Mouse (Mus musculus): ENCODE data around the gene Gng7.
A peak's percentile ranks its signal among the peaks of the same experiment; 100 is the strongest.

The Gng7 gene

DNA sequence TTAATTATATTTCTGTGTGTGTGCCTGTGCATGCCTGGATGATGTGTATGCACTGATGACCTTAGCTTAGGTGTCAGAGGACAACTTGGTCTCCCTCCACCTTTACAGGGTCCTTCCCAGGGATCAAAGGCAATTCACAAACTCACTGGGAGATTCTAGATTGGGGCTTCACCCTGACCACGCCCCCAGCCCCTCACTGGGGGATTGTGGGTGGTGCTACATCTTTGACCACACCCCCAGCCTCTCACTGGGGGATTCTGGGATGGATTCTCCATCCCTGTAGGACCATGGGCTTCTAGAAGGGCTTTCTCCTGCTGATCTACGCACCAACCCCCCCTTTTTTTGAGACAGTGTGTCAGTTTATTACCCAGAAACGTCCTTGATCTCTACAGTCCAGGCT, 89.3 kb downstream of the Gng7 start:
- no peak for DNase-seq (ENCODE audit: low spot score)

DNA sequence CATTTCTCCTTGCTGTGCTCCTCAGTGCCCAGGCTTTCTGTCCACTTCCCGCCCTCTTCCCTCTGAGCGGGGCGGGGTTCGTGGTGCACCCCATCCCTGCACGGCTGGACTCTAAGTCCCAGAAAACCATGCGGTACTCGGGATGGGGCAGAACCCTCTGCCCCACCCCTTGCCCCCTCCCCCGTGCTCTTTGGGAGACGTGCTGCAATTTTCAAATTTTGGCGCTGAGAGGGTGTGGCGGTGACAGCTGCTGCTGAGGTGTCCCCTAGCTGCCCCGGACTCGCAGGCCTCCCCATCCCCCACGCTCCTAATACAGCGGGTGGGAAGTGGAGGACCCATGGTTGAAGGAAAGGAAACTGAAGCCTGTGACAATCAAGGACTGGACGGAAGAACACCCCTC, 92.8 kb downstream of the Gng7 start:
- DNase-seq (ENCODE audit: low spot score), result no peak

DNA sequence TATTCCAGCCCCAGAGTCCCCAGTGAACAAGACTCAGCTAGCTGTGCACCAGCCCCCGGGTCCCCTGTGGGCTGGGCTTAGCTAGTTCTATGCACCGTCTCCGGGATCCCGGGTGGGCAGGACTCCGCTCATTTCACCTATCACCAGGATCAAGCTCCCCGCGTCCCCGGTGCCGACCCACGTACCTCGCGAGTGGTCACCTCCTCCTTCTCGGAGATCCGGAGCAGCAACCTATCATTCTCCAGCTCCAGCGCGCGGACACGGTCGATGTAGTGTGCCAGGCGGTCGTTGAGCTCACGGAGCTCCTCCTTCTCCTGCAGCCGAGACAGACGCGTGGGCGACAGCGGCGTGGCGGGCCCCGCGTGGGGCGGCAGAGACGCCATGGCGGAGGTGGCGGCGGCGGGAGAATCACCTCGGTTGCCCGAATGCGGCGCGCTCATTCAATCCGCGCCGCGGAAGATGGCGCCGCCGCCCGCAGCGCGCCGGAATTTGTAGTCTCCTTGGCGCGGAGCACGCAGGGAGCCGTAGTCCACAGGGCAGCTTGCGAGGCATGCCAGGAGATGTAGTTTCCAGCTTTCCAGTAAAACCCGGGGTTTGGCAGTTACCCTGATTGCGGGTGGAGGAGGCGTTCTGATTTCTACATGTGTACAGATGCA, 96.8 kb downstream of the Gng7 start, which contains the start of gene Lmnb2:
Gene Lmnb2 (minus strand): TSS at position 467 of the 656 bp plus-strand sequence.
- DNase-seq (ENCODE audit: low spot score), result peak; percentile 45

DNA sequence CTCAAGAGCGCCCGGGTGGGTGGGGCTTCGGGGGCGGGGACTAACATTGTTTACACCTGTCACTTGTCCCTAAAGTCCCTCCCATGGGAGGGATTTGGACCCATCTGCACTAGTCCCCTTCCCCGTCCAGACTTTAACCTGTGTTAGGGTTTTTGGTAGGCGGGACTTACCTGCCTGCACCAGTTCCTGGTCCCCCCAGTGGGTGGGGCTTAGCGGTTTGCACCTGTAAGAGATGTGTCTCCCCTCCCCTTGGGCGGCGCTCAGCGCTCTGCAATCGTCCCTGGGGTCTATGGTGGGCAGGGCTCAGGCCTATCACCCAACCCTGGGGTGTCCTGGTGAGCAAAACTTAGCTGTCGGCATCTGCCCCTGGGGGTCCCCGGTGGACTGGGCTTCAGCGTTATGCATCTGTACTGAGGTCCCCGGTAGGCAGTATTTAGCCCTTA, 97.4 kb downstream of the Gng7 start:
- no peak for DNase-seq (ENCODE audit: low spot score)

DNA sequence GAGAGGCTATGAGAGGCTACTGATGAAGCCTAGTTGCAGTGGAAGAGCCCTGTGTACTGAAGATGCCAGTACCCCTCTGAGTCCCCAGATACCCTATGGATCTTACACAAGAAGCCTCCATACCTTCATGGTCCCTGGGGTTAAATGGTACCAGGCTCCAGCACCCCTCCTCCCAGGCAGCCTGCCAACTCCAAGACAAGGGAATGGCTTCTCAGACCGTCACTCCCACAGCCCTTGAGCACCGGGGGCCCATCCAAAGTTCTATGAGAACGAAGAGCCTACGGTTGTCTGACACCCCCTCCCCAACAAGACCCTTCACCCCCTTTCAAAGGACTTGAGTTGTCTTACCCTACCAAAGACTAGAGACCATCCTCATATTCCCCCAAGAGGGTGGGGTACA, 99.0 kb downstream of the Gng7 start:
- no peak for DNase-seq (ENCODE audit: low spot score)

DNA sequence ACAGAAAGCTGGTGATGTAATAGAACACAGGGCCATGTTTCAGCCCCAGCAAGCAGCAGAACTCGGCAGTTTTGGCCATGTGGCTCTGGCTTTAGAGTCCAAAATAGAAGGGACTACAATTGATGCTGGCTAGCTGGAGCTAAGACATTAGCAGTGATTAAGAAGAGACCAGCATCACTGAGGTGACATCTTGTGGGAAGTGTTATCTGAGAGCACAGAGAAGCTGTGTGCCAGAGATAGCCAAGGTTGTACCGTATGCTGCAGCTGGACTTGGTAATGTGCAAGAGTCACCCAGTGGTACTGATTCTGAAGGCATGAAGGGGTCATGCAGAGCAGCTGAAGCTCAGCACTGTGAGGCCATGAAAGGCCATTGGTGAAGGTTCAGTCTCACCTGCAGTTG, 99.5 kb downstream of the Gng7 start:
- no peak for DNase-seq (ENCODE audit: low spot score)

DNA sequence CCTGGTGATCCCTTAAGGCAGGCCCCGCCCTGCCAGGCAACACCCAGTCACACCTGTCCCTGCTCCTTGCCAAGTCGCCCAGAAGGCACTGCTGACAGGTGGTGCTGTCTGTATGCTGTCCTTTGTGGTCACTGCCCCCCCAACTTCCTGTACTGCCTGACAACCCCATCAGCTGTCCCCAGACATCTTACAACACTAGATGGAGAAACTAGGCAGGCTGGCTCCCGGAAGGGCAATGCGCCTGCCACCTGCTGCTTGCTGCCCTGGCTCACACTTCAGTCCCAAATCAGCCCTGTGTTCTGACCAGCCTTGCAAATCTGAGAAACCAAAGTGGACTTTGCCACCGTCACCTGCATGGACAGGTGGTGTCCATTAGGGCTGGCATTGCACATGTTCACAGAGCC, 100.5 kb downstream of the Gng7 start:
- DNase-seq (ENCODE audit: low spot score), result no peak

DNA sequence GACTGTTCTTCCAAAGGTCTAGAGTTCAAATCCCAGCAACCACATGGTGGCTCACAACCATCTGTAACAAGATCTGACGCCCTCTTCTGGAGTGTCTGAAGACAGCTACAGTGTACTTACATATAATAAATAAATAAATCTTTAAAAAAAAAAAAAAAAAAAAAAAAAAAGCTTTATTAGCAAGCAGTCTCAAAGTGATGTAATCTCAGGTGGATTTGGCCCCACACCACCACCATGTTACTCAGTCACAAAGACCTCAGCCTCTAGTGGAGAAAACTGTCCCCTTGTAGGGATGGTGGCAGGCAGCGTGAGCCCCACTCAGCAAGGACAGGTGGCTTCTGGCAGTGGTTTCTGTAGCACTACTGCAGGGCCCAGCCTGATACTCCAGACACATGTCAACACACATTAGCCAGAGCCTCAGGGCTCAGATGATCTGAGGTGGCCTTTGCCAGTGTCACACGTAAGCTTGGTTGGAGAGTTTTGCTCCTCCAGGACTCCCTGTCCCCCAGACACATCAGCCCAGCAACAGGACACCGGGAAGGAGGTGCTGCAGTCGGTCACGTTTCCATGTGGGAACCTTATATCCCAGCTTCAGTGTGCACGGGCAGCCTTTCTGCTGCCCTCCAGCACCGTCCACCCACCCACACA, 101.3 kb downstream of the Gng7 start:
- no peak for DNase-seq (ENCODE audit: low spot score)

DNA sequence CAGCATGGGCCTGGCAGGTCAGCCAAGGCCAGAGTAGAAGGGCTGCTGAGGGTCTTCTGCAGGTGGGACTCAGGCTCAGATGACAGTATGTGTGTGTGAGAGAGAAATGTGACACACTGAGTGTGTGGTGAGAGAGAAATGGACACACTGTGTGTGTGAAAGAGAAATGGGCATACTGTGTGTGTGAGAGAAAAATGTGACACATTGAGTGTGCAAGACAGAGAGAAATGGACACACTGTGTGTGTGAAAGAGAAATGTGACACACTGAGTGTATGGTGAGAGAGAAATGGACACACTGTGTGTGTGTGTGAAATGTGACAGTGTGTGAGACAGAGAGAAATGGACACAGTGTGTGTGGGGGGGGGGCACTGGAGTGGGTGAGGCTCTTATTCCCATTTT, 102.9 kb downstream of the Gng7 start:
- no peak for DNase-seq (ENCODE audit: low spot score)

DNA sequence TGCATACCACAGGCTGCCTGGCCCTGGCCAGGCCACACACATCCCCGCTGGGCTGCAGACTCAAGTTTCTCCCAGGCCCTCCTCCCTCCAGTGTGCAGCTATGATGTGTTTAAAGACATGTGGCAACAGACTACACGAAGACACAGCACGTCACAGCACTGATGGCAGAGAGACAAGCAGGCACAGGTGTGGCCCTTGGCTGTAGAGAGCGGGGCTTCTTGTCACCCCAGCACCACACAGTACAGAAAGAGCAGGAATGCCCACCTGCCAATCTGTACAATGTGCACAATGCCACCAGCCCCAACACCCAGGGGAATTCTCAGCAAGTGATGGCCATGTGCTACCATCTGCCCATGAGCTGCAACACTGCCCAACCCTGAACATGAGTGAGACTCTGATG, 103.4 kb downstream of the Gng7 start:
- no peak for DNase-seq (ENCODE audit: low spot score)

DNA sequence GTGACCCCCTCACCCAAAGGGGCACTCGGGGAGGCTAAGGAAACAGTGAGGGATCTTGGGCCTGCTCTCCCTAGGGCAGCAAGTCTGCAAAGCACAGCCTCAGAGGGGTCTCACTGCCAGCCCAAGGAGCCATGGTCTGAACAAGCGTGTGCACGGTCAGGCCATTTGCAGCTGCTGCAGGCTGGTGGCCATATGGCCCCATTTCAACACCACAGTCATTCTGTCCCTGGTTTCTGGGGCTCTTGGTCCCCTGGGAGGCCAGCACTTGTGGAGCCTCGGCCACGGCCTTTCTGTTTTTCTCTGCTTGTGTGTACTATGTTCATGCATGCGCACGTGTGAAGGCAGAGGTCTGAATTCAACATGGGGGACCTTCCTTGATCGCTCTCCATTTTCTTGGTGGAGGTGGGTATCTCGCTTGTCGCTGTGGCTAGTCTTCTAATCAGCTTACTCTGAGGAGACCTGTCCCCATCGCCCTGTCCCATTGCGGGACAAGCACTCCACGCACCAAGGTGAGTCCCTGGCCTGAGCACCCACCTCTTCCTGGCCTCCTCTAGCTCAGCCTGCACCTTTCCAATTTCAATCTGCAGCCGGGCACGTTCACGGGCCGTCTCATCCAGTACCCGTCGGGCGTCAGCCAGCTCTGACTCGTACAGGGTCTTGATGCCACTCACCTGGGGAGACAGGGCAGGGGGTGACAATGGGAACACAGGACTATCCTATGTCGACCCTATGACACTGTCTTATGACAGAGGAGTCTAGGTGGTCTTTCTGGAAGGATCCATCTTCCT, 105.2 kb downstream of the Gng7 start:
- DNase-seq (ENCODE audit: low spot score), result no peak

DNA sequence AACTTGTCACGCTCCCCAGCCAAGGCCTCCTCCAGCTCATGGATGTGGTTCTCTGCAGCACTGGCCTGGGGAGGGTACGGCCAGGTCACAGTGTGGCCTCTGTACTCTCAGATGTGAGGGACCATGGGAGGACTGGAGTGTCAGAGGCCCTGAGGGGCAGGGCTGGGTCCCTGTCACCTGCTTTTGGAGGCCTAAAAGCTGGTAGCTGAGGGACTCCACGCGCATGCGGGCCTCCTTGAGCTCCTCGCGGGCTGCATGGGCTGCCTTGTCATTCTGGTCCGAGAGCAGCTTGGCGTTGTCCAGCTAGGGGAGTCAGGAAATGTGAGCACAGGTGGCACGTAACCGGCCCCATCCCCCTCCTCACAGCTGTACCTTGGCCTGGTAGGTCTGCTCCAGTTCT, 110.0 kb downstream of the Gng7 start:
- no peak for DNase-seq (ENCODE audit: low spot score)

DNA sequence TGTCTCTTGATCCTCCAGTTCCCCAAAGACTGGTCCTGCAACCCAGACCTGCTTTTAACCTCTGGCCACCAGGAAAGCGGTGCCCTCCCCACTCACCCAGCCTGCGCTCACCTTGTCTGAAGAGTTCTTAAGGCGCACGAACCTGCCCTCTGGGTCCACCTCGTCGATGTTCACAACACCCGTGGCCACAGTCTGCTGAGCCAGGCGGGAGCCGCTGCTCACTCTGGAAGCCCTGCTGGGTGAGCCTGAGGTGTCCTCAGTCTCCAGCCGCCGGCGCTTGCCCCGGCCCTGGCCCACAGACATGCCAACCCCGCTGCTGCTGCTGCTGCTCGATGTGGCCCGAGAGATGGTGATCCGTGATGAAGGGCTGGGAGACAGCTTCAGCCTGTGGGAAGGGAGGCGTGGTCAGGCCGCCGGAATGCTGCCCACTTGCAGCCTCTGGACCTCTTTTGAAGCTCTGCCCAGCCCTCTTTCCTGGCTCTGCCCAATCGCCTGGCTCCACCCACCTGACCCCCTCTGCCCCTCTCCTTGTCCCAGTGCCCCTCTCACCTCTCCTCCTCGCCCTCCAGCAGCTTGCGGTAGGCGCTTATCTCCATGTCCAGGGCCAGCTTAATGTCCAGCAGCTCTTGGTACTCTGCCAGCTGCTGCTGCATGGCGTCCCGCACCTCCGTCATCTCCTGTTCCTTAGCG, 110.6 kb downstream of the Gng7 start:
- no peak for DNase-seq (ENCODE audit: low spot score)

DNA sequence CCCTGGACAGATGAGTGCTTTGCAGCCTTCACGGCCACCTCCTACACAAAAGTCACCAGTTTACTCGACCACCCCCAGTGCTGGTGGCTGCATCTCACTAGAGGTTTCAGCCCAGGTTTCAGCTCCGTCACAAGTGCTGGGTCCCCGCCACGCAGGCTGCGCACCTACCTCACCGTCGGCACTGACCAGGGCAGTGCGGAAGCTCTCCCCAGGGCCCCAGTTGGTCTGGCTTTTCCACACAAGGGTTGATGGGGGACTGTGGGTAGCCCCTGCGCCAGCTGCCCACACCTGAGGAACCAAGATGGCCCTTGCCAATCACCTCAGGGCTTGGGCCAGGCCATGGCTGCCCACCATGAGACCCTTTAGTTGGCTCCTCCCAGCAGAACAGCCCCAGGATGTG, 111.5 kb downstream of the Gng7 start:
- DNase-seq (ENCODE audit: low spot score), result no peak

DNA sequence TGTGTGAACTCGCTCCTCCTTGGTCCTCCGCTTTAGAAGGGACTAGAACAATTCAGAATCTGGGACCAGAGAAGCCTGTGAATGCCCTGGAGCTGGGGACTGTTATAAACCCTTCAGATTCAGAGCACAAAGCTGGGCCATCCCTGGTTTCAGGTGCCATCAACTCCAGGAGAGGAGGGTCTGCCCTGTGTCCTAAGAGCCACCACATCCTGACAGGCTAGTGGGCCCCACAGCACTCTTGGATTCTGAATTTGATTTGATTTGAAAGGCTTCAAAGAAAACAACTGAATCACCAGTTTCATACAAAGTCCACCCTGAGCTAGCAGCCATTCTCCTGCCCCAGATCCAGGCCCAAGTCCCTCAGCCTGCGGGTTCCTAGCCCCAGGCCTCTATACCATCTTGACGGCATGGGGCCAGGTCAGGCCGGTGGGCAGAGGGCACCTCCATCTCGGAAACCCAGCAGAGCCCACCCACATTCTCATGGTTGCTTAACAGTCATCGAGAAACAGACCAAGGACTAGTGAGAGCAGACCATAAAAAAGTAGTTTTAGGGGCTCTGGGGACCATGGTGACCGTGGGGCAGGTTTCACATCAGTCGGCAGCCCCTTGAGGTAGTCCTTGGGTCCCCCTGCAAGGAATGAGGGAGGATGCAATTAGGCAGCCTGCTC, 112.3 kb downstream of the Gng7 start:
- no peak for DNase-seq (ENCODE audit: low spot score)

DNA sequence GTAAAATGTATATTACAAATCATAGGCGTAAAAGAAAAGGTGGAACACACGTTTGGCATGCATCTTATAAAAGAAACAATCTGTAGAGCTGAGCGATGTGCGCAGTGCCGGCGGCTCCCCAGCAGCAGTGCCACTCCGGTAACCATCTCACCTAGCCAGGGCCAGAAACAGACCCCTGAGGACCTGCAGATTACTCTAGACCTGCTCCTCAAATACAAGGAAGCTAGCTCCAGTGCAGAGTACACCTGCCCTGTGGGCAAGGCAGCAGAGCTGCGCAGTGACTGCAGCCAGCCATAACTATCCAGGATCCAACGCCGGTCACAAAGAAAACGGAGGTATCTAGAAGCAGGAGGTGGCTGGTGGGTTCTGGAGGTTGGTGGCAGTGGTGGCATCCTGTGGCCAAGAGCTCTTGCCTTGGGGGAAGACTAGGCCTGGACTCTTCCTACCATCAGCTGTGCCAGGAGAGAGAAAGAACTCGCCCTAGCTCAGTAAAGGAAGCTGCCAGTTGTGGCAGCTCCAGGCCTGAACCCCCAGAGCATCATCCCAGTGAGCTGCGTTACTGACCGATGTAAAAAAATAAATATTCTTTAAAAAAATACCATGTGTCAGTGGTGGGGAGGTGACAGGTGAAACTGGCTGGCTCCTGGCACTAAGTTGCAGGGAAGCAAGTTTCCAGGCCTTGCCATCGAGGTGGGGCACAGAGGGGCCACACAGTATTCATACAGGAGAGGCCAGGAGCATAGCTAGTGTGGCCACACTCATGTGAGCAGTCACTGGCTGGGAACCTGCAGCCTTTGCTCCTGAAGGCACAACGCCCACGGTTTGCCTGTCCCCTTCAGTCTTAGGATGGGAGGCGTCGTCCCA, 113.1 kb downstream of the Gng7 start:
- DNase-seq (ENCODE audit: low spot score), result no peak

DNA sequence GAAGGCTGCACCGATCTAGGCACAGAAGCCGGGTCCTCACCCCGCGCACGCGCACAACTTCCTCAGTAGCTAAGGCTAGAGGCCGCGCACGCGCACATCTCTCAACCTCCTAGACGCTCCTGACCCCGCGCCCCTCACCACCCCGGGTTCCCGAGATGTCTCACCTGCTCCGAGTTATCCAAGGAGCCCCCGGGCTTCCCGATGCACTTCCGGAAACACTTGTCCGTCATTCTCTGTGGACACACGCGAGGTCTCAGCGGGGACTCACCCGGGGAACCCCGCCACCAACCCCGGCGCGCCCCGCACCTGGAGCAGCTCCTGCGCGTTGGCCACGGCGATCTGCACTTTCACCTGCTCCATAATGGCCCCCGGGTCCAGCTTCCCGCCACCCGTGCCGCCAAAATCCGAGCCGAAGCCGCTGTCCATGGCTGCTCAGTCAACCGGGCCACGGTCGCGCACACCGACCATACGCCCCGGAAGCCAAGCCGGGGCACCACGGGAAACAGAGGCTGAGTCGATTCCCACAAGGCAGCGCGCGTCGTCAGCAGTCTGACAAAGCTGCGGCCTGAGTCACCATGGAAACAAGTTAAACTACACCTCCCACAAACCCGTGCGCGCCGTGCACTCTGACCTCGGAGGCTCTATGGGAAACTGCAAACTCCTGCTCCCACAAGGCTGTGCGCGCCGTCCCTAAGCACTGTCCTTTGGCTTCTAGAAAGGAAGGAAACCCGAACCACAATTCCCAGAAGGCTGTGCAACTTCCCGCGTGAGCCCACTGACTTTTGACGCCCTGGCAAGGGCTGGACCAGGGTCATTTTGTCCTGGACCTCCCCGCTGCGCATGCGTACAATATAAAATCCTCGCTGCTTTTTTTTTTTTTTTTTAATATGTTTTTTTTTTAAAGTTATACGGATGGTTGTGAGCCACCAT, 114.2 kb downstream of the Gng7 start, which contains the start of gene Timm13:
Gene Timm13 (minus strand): TSS at position 652 of the 930 bp plus-strand sequence.
- DNase-seq (ENCODE audit: low spot score), result peak; percentile 81

DNA sequence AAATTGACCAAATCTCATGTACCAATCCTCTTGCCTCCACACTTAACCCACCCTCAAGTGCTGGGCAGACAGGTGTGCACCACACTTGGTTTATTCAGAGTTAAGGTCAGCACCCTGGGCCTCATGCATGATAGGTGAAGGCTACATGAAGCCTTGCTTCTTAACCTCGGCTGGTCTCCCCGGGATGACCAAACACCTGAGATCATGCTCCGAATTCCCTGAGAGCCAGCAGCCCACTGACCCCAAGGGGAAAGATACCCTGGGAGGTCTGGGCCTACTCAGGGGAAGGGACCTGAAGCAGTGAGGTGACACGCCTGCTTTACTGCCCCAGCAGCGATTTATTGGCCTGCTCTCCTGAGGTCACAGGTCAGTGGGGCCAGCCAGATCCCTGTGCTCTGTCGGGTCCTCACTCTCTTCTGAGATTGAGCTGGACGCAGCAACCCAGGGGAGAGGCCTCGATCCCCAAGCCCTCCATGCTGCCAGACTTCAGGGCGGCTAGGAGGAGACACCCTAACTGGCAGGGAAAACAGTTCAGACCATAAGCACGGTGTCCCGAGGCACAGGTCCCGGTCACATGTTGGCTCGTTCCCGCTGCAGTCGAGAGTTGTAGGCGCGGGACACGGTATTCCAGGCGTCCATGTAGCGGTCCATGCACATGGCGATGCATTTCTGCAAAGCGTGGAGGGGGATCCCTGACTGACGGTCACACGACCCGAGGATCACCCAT, 115.0 kb downstream of the Gng7 start:
- DNase-seq (ENCODE audit: low spot score), result no peak

DNA sequence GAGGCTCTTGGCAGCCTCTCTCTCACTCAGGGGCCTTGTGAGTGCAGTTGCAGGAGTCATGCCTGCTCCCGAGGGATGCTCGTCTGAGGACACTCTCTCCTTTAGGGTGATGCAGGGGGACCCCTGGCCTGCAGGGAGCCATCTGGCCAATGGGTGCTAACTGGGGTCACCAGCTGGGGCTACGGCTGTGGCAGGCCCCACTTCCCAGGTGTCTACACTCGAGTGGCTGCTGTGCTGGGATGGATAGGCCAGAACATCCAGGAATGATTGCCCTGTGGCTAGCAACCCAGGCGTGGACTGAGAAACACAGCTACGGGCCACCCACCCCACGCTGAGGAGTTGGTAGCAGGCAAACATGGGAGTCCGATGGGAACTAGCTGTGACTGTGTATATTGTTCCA, 115.7 kb downstream of the Gng7 start:
- no peak for DNase-seq (ENCODE audit: low spot score)

Data from ovary, postnatal 10 days (tissue).